23 mouse cellular contexts compared by ENCODE assay signal in genomic region chr1:183637214-183637613, GRCm38 (mm10).
DNase-seq lines count a peak whose midpoint lies in the region; ATAC-seq and TF ChIP-seq lines count a peak whose summit lies in the region.
"Had no signal": no experiment of that assay in that cellular context is flagged by ENCODE, and none has a peak within 500 bp of the region (broad histone marks: within the 10 kb centered on the region; RNA-seq: fewer than 3 reads in every experiment).

No protein-coding gene starts in this region.

- no peaks in the 10 kb centered on the region for H3K4me1 ChIP-seq in forebrain, postnatal 0 days (ENCODE audit: insufficient read depth)
- H3K4me1 ChIP-seq in forebrain, embryonic 12.5 days: no peaks in the 10 kb centered on the region
- peaks cover 3% of the 10 kb centered on the region; the same call in 1 of the 2 replicates for H3K4me1 ChIP-seq in hindbrain, embryonic 16.5 days (ENCODE audit: control insufficient read depth, insufficient read depth, low read depth, low read length)
- no peaks in the 10 kb centered on the region for H3K4me1 ChIP-seq in hindbrain, embryonic 10.5 days (replicated peaks)
- H3K4me1 ChIP-seq in midbrain, postnatal 0 days (ENCODE audit: insufficient read depth, low read length): no peaks in the 10 kb centered on the region
- H3K4me1 ChIP-seq in midbrain, embryonic 10.5 days: no peaks in the 10 kb centered on the region
- H3K4me1 ChIP-seq: intestine, embryonic 15.5 days had no signal

- peak; percentile 19 for DNase-seq in forebrain, postnatal 0 days
- no peak for DNase-seq in hindbrain, embryonic 10.5 days (ENCODE audit: low spot score)
- peak; percentile 42 for DNase-seq in midbrain, postnatal 0 days (ENCODE audit: low spot score)
- DNase-seq in midbrain, embryonic 10.5 days (ENCODE audit: low spot score): no peak
- DNase-seq: adrenal gland, adult 2 months; adrenal gland, postnatal 14 days; cerebellum, adult 11-12 months; cerebellum, adult 8-10 months; cerebellum, postnatal 10 days; cerebellum, postnatal 36 days; gastrocnemius, postnatal 36 days; heart, postnatal 36 days; kidney, adult 11 months; kidney, adult 8-10 months had no signal

- 77% methylated on average over 8 of the region's 8 CpGs for WGBS in forebrain, postnatal 0 days
- 90% methylated on average over 8 of the region's 8 CpGs for WGBS in forebrain, embryonic 12.5 days
- 63% methylated on average over 8 of the region's 8 CpGs for WGBS in hindbrain, embryonic 16.5 days
- 86% methylated on average over 8 of the region's 8 CpGs for WGBS in hindbrain, embryonic 10.5 days
- WGBS in midbrain, postnatal 0 days: 74% methylated on average over 8 of the region's 8 CpGs
- WGBS in midbrain, embryonic 10.5 days: 89% methylated on average over 8 of the region's 8 CpGs

- H3K9ac ChIP-seq in forebrain, postnatal 0 days: no peak overlapping the region
- no peak overlapping the region for H3K9ac ChIP-seq in forebrain, embryonic 12.5 days
- H3K9ac ChIP-seq in hindbrain, embryonic 16.5 days (ENCODE audit: low read depth, low read length): no peak overlapping the region
- H3K9ac ChIP-seq in midbrain, postnatal 0 days (replicated peaks; ENCODE audit: low read length, poor library complexity, severe bottlenecking): no peak overlapping the region
- H3K9ac ChIP-seq: embryonic facial prominence, embryonic 13.5 days; hindbrain, embryonic 12.5 days; intestine, embryonic 15.5 days had no signal

- no peak overlapping the region for H3K27ac ChIP-seq in forebrain, postnatal 0 days (ENCODE audit: low read depth, low read length)
- H3K27ac ChIP-seq in forebrain, embryonic 12.5 days: no peak overlapping the region
- H3K27ac ChIP-seq in hindbrain, embryonic 16.5 days (ENCODE audit: low read depth, low read length): no peak overlapping the region
- no peak overlapping the region for H3K27ac ChIP-seq in hindbrain, embryonic 10.5 days
- no peak overlapping the region for H3K27ac ChIP-seq in midbrain, postnatal 0 days (ENCODE audit: low read depth, low read length)
- H3K27ac ChIP-seq in midbrain, embryonic 10.5 days (replicated peaks): no peak overlapping the region
- H3K27ac ChIP-seq: embryonic facial prominence, embryonic 13.5 days; forebrain, embryonic 10.5 days; hindbrain, embryonic 12.5 days; intestine, embryonic 15.5 days had no signal

- peak; percentile 38 for ATAC-seq in forebrain, postnatal 0 days
- ATAC-seq in forebrain, embryonic 12.5 days (ENCODE audit: low FRiP score): no peak
- peak; percentile 50; the same call in 1 of the 2 replicates for ATAC-seq in hindbrain, embryonic 16.5 days
- no peak for ATAC-seq in midbrain, postnatal 0 days (ENCODE audit: low FRiP score)
- ATAC-seq: CD4-positive, CD25-positive, alpha-beta regulatory T cell, adult 4 months; forebrain, embryonic 14.5 days; intestine, embryonic 15.5 days had no signal

- H3K4me3 ChIP-seq in forebrain, postnatal 0 days (ENCODE audit: low read depth, low read length): no peak overlapping the region
- no peak overlapping the region for H3K4me3 ChIP-seq in forebrain, embryonic 12.5 days (replicated peaks)
- H3K4me3 ChIP-seq in hindbrain, embryonic 16.5 days (ENCODE audit: low read length): no peak overlapping the region
- no peak overlapping the region for H3K4me3 ChIP-seq in hindbrain, embryonic 10.5 days
- no peak overlapping the region for H3K4me3 ChIP-seq in midbrain, postnatal 0 days (ENCODE audit: low read depth, low read length)
- no peak overlapping the region for H3K4me3 ChIP-seq in midbrain, embryonic 10.5 days
- H3K4me3 ChIP-seq: embryonic facial prominence, embryonic 13.5 days; forebrain, embryonic 10.5 days; hindbrain, embryonic 12.5 days; intestine, embryonic 15.5 days had no signal

- TF ChIP-seq CTCF in forebrain, postnatal 0 days (IDR thresholded peaks at IDR 0.05; ENCODE audit: low read depth): no peak
- no peak for TF ChIP-seq CTCF in midbrain, postnatal 0 days (IDR thresholded peaks at IDR 0.05)

- H3K4me2 ChIP-seq in forebrain, postnatal 0 days (ENCODE audit: low read depth): no peak overlapping the region
- H3K4me2 ChIP-seq in forebrain, embryonic 12.5 days: no peak overlapping the region
- H3K4me2 ChIP-seq in hindbrain, embryonic 16.5 days (ENCODE audit: low read length): no peak overlapping the region
- H3K4me2 ChIP-seq in midbrain, postnatal 0 days (ENCODE audit: low read depth, low read length, poor library complexity, severe bottlenecking): no peak overlapping the region
- H3K4me2 ChIP-seq: embryonic facial prominence, embryonic 13.5 days; heart, embryonic 11.5 days; hindbrain, embryonic 12.5 days; intestine, embryonic 15.5 days had no signal

- no peaks in the 10 kb centered on the region for H3K36me3 ChIP-seq in forebrain, postnatal 0 days (ENCODE audit: insufficient read depth)
- H3K36me3 ChIP-seq in forebrain, embryonic 12.5 days (replicated peaks): no peaks in the 10 kb centered on the region
- no peaks in the 10 kb centered on the region for H3K36me3 ChIP-seq in hindbrain, embryonic 16.5 days (ENCODE audit: control insufficient read depth, insufficient read depth, low read length)
- no peaks in the 10 kb centered on the region for H3K36me3 ChIP-seq in hindbrain, embryonic 10.5 days
- H3K36me3 ChIP-seq in midbrain, postnatal 0 days (ENCODE audit: insufficient read depth, low read length): no peaks in the 10 kb centered on the region
- H3K36me3 ChIP-seq in midbrain, embryonic 10.5 days: no peaks in the 10 kb centered on the region
- H3K36me3 ChIP-seq: embryonic facial prominence, embryonic 13.5 days; forebrain, embryonic 10.5 days; hindbrain, embryonic 12.5 days; intestine, embryonic 15.5 days had no signal

- H3K9me3 ChIP-seq in forebrain, postnatal 0 days (ENCODE audit: low read length): no peaks in the 10 kb centered on the region
- no peaks in the 10 kb centered on the region for H3K9me3 ChIP-seq in forebrain, embryonic 12.5 days
- H3K9me3 ChIP-seq in hindbrain, embryonic 16.5 days (ENCODE audit: control insufficient read depth, low read length): no peaks in the 10 kb centered on the region
- H3K9me3 ChIP-seq in hindbrain, embryonic 10.5 days: no peaks in the 10 kb centered on the region
- H3K9me3 ChIP-seq in midbrain, postnatal 0 days (ENCODE audit: low read length): no peaks in the 10 kb centered on the region
- H3K9me3 ChIP-seq in midbrain, embryonic 10.5 days (replicated peaks): no peaks in the 10 kb centered on the region
- H3K9me3 ChIP-seq: embryonic facial prominence, embryonic 13.5 days; forebrain, embryonic 10.5 days; hindbrain, embryonic 12.5 days; intestine, embryonic 15.5 days had no signal

- H3K27me3 ChIP-seq in forebrain, postnatal 0 days (ENCODE audit: insufficient read depth, low read length): no peaks in the 10 kb centered on the region
- H3K27me3 ChIP-seq in forebrain, embryonic 12.5 days: no peaks in the 10 kb centered on the region
- H3K27me3 ChIP-seq in hindbrain, embryonic 16.5 days (replicated peaks; ENCODE audit: control insufficient read depth, insufficient read depth, low read length): no peaks in the 10 kb centered on the region
- H3K27me3 ChIP-seq in hindbrain, embryonic 10.5 days (ENCODE audit: insufficient read depth, poor library complexity, severe bottlenecking): no peaks in the 10 kb centered on the region
- no peaks in the 10 kb centered on the region for H3K27me3 ChIP-seq in midbrain, postnatal 0 days (ENCODE audit: insufficient read depth, low read length)
- H3K27me3 ChIP-seq in midbrain, embryonic 10.5 days (ENCODE audit: low read depth, poor library complexity, severe bottlenecking): no peaks in the 10 kb centered on the region
- H3K27me3 ChIP-seq: embryonic facial prominence, embryonic 13.5 days; hindbrain, embryonic 12.5 days; intestine, embryonic 15.5 days had no signal

Comparison
In these comparisons a context has a peak if more than half of its experiments do, and no peak if none do; other contexts are left out.
1. ATAC-seq: peak in forebrain, postnatal 0 days (single experiment) and hindbrain, embryonic 16.5 days (single experiment); none in forebrain, embryonic 12.5 days (single experiment) and midbrain, postnatal 0 days (single experiment).
2. DNase-seq: peak in forebrain, postnatal 0 days (single experiment) and midbrain, postnatal 0 days (single experiment); none in hindbrain, embryonic 10.5 days (single experiment) and midbrain, embryonic 10.5 days (single experiment).